Mouse (Mus musculus) ES-Bruce4 (cell line): ENCODE measurements around the gene Gm42517. TPM values are rescaled to one million over a fixed set of nuclear protein-coding genes. Genes with fewer than 3 reads are reported as not detected.

Source experiments
- H3K27ac ChIP-seq: 2 replicates; pipeline ENCODE4 v1.5.1; 2012; ENCODE audit warnings: low read length, inconsistent platforms; ENCODE audit not compliant: insufficient read depth
- H3K27me3 ChIP-seq: 2 replicates; pipeline ENCODE4 v1.6.1; 2012; ENCODE audit warnings: mild to moderate bottlenecking, low read length, inconsistent platforms; ENCODE audit not compliant: control insufficient read depth, poor library complexity, insufficient read depth, severe bottlenecking
- H3K36me3 ChIP-seq: 2 replicates; pipeline ENCODE4 v1.6.1; 2012; ENCODE audit warnings: inconsistent platforms, mild to moderate bottlenecking, low read length, moderate library complexity; ENCODE audit not compliant: control insufficient read depth, poor library complexity, insufficient read depth, severe bottlenecking
- H3K4me1 ChIP-seq: one replicate; pipeline ENCODE4 v1.8.1; 2011; ENCODE audit warnings: low read length; ENCODE audit not compliant: control insufficient read depth, insufficient read depth
- H3K4me3 ChIP-seq: 2 replicates; pipeline ENCODE4 v1.5.1; 2011; ENCODE audit warnings: low read depth, mild to moderate bottlenecking, low read length
- H3K9ac ChIP-seq: 2 replicates; pipeline ENCODE4 v1.6.1; 2012; ENCODE audit warnings: low read depth, mild to moderate bottlenecking, inconsistent platforms; ENCODE audit not compliant: poor library complexity, severe bottlenecking
- H3K9me3 ChIP-seq: replicated peaks from 2 replicates; pipeline ENCODE4 v1.6.1; 2012; ENCODE audit warnings: mild to moderate bottlenecking, low read length, inconsistent platforms; ENCODE audit not compliant: control insufficient read depth, poor library complexity, insufficient read depth, severe bottlenecking
- CTCF ChIP-seq: IDR thresholded peaks from one replicate; pipeline ENCODE4 v1.8.1; 2011; ENCODE audit warnings: low read depth, low read length
- EP300 ChIP-seq: IDR thresholded peaks from 2 replicates; pipeline ENCODE4 v1.6.1; 2011; ENCODE audit warnings: low read depth, low read length; ENCODE audit not compliant: insufficient read depth
- POLR2A ChIP-seq: IDR thresholded peaks from one replicate; pipeline ENCODE4 v1.8.1; 2011; ENCODE audit warnings: low read length; ENCODE audit not compliant: insufficient read depth
- polyA plus RNA-seq: library from polyadenylated mRNA; stranded (reverse); fragments of >200 nt; gene quantifications from 2 replicates; pipeline ENCODE4 v1.2.4, GENCODE M21; 2011; ENCODE audit warnings: low read depth; ENCODE audit not compliant: missing spikeins, insufficient read depth, insufficient read length

Gm42517 gene
- not detected in 2 replicates for polyA plus RNA-seq

GRCm38 (mm10) chr5:108367871-108368332, at the start of gene Gm42517:
Gene Gm42517, minus strand, starts transcription at chr5:108367922.
- Histone ChIP-seq H3K4me1 (no peaks in the 10 kb centered on the region), H3K9ac (peak within 1 kb of the TSS; percentile 69), H3K27me3 (peaks cover 40% of the 10 kb centered on the region), H3K27ac (no peak within 1 kb of the TSS), H3K4me3 (peak within 1 kb of the TSS; percentile 58), H3K9me3 (no peaks in the 10 kb centered on the region), H3K36me3 (no peaks in the 10 kb centered on the region)
- TF ChIP-seq CTCF: no peak
- no peak for TF ChIP-seq EP300
- TF ChIP-seq POLR2A: no peak

GRCm38 (mm10) chr5:108414711-108415110, 47.0 kb upstream of the Gm42517 start:
- no peaks in the 10 kb centered on the region for H3K36me3 ChIP-seq
- H3K27me3 ChIP-seq: no peaks in the 10 kb centered on the region
- no peak overlapping the region for H3K27ac ChIP-seq
- no peaks in the 10 kb centered on the region for H3K4me1 ChIP-seq
- H3K9ac ChIP-seq: no peak overlapping the region
- no peak for TF ChIP-seq POLR2A
- TF ChIP-seq CTCF: no peak
- TF ChIP-seq EP300: no peak
- no peaks in the 10 kb centered on the region for H3K9me3 ChIP-seq
- no peak overlapping the region for H3K4me3 ChIP-seq

GRCm38 (mm10) chr5:108406977-108407376, 39.3 kb upstream of the Gm42517 start:
- Histone ChIP-seq H3K36me3 (no peaks in the 10 kb centered on the region), H3K9ac (no peak overlapping the region), H3K9me3 (no peaks in the 10 kb centered on the region; the same call in 1 of the 2 replicates), H3K27ac (no peak overlapping the region), H3K4me3 (no peak overlapping the region), H3K27me3 (no peaks in the 10 kb centered on the region), H3K4me1 (no peaks in the 10 kb centered on the region)
- no peak for TF ChIP-seq POLR2A
- TF ChIP-seq CTCF: no peak
- TF ChIP-seq EP300: no peak

- no peak overlapping the region for H3K9ac ChIP-seq
- no peak overlapping the region for H3K27ac ChIP-seq
- no peak for TF ChIP-seq EP300
- no peak for TF ChIP-seq CTCF
- no peak for TF ChIP-seq POLR2A
- no peaks in the 10 kb centered on the region for H3K4me1 ChIP-seq
- H3K9me3 ChIP-seq: no peaks in the 10 kb centered on the region; the same call in 1 of the 2 replicates
- H3K36me3 ChIP-seq: no peaks in the 10 kb centered on the region
- H3K4me3 ChIP-seq: no peak overlapping the region
- no peaks in the 10 kb centered on the region for H3K27me3 ChIP-seq
Observed at GRCm38 (mm10) chr5:108405460-108405859, 37.7 kb upstream of the Gm42517 start.

GRCm38 (mm10) chr5:108403453-108403852, 35.7 kb upstream of the Gm42517 start:
- TF ChIP-seq POLR2A (no peak), EP300 (no peak)
- Histone ChIP-seq H3K4me3 (no peak overlapping the region), H3K9me3 (no peaks in the 10 kb centered on the region; the same call in 1 of the 2 replicates), H3K27ac (no peak overlapping the region), H3K4me1 (no peaks in the 10 kb centered on the region), H3K36me3 (no peaks in the 10 kb centered on the region), H3K9ac (no peak overlapping the region), H3K27me3 (no peaks in the 10 kb centered on the region)

- H3K27ac ChIP-seq: no peak overlapping the region
- H3K9me3 ChIP-seq: no peaks in the 10 kb centered on the region
- no peak for TF ChIP-seq POLR2A
- TF ChIP-seq EP300: no peak
- no peak for TF ChIP-seq CTCF
- H3K27me3 ChIP-seq: no peaks in the 10 kb centered on the region
- no peak overlapping the region for H3K4me3 ChIP-seq
- no peaks in the 10 kb centered on the region for H3K4me1 ChIP-seq
- H3K9ac ChIP-seq: no peak overlapping the region
- no peaks in the 10 kb centered on the region for H3K36me3 ChIP-seq
Observed at GRCm38 (mm10) chr5:108389744-108390143, 22.0 kb upstream of the Gm42517 start.
